Mouse (Mus musculus): Measurements from ENCODE around the gene Thap4.

DNA sequence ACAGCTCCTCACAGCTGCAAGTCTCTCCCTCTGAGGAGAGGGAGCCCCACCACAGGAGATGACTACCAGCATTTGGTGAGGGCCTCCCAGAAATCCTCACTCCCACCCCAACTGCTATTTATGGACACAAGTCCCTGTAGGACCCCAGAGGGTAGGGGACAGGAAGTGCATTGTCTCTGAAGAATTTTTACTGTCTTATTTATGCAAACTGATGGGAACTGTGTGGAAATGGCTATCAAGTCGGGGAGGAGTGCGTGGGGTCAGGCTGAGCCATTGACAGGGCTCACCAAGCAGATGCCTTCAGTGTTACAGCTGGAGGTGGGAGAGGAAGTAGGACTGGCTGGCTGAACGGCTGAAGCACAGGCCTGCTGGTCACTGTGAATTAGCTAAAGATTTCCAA lies 57.3 kb downstream of the Thap4 start:
- TF ChIP-seq CTCF (IDR thresholded peaks at IDR 0.05; ENCODE audit: extremely low read depth, insufficient read depth, low read length) = no peak
- no peak for TF ChIP-seq POLR2A (IDR thresholded peaks at IDR 0.05; ENCODE audit: extremely low read depth, insufficient read depth, low read length)

Data from cortical plate, adult 2 months (tissue).